Mouse (Mus musculus) hindlimb bud, embryonic 11.5 days (tissue): ENCODE results near the gene Olfr543.
"Not testable (repeated sequence)": the region's sequence is repeated elsewhere in the genome, so short reads cannot be mapped to it uniquely, and the experiment has no call there.

Experiments used
- DNase-seq: peaks from one replicate; pipeline ENCODE4 v3.0.0-alpha.2; 2012; ENCODE audit warnings: low read depth, low spot score; ENCODE audit errors: extremely low spot score

Olfr543 gene

DNA sequence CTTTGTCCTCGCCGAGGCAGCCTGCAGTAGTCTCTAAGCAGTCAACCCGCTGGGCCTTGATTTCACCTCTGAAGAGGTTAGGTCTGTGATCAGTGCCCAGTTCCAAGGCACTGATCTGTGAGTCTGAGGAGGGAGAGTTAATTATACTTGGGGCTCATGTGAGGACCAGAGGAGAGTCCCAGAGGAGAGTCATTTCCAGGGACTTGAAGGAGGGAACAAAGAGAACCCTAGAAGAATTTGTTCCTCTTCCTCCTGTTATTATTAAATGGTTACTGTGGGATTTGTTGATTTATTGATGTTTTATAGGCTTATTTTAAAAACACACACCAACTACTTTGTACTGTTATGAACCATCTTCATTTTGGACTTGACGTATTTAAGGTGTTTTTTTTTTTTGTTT, at the start of gene Olfr543:
Gene Olfr543, minus strand, starts transcription at position 101 of the 400 bp plus-strand sequence.
- no peak for DNase-seq

DNA sequence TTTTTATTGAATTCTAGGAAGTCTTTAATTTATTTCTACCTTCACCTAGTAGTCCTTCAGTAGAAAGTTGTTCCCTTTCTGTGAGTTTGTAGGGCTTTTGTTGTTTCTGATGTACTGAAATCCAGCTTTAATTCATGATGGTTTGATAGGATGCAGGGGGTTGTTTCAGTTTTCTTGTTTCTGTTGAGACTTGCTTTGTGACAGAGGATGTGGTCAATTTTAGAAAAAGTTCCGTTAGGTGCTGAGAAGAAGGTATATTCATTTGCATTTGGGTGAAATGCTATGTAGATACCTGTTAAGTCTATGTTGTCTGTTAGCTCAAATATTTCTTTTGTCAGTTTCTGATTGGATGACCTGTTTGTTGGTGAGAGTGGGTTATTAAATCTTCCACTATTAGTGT, 47.6 kb upstream of the Olfr543 start:
- no peak for DNase-seq

DNA sequence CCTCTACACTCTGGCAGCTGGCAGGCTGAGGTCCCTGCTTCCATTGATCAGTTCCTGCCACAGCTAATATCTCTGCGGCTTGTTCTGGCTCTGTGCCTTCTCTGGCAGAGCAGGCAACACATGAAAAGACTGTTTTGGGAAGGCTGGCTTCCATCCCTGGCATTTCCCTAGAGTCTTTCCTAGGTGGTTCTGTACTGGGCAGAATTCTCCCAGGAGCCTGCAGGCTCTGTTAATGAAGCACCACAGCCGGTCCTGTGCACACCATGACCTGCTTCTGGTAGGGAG, 35.5 kb upstream of the Olfr543 start:
- DNase-seq, result no peak

DNA sequence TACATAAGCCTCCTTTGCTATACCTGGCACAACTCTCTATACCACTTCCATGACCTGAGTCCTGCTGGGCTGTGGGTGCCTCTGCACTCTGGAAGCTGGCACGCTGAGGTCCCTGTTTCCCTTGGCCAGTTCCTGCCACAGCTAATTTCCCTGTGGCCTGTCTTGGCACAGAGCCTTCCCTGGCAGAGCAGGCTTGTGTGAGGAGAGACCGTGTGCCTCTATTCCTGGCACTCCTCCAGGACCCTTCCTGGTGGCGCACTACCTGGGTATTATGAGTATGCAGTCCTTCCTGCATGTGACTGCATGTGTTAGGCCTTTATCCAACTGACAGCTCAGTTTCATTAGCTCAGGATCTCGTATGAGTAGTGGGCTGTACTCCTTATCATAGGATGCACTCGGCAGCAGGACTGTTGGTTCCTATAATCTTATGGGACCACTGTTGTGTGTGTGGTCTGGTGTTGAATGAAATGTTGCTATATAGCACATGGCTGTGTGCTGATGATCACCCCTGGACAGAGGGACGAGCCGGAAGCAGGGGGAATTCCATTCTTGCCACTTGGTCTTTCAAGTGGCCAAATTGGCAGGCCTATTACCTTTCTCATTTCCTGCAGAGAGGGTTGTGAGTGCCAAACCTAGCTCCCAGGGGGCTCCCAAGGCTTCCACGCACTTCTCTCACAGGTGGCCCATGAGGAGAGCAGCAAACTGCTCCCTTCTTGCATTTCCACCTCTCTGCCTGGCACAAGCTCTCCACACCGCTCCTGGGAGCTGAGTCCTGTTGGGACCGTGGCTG, 35.0 kb upstream of the Olfr543 start:
- no peak for DNase-seq

GRCm38 (mm10) chr7:102514144-102514543, 32.7 kb upstream of the Olfr543 start:
- no peak for DNase-seq

- peak; percentile 35 for DNase-seq
These were observed 31.4 kb upstream of the Olfr543 start for GRCm38 (mm10) chr7:102512814-102513435.

DNA sequence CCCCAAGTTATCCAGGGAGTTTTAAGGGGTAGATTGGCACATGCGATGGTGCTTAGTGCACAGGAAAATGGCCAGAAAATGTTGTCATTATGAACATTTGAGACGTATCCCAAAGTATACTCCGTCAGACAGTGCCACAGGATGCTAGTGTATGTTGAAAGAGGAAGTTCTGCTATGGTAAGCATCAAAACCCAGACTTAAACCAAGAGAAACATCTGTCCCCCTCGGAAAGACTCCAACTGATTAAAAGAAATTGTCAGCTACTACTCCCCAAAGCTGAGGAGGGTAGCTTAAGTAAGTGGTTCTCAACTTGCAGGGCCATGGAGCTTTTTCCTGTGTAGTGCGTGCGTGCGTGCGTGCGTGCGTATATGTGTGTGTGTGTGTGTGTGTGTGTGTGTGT, 30.4 kb upstream of the Olfr543 start:
- DNase-seq, result no peak

GRCm38 (mm10) chr7:102509726-102510125, 28.2 kb upstream of the Olfr543 start:
- no peak for DNase-seq

GRCm38 (mm10) chr7:102508666-102509065, 27.2 kb upstream of the Olfr543 start:
- DNase-seq, result no peak

DNA sequence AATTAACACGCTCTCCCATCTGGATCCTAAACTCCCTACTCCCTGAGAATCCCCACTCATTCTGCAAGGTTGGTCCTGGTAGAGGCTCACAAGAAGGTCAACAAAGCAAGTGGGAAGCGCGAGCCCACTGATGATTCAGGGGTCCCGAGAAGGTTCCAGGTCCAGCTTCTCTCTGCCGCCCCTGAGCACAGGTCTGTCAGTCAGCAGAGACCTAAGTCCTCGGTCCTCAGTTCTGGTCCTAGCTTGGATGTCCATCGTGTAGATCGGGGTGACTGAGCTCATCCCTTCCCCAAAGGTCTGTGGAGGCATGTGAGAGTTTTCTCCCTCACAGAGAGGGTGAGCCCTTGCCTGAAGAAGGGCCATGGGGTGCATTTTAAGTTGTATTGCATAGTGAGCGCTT, 26.6 kb upstream of the Olfr543 start:
- DNase-seq, result no peak

DNA sequence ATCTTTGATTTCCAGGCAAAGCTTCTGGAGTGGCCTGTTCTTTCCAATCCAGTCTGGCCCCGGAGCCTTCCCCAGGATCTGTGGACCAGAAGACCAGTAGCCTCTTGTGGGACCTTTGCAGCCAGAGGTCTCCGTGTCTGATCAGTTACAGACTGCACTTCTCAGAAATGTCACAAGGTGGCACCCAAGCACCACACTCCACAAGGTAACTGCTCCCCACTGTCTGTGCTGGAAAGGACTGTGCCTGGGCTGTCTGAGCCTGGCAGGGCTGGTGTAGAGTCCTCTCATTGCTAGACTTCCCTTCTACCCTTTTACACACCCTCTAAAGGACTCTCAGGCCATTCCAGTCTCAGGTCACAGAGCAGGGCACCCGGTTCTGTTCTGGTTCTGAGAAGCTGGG, 25.4 kb upstream of the Olfr543 start:
- peak; percentile 63 for DNase-seq

DNA sequence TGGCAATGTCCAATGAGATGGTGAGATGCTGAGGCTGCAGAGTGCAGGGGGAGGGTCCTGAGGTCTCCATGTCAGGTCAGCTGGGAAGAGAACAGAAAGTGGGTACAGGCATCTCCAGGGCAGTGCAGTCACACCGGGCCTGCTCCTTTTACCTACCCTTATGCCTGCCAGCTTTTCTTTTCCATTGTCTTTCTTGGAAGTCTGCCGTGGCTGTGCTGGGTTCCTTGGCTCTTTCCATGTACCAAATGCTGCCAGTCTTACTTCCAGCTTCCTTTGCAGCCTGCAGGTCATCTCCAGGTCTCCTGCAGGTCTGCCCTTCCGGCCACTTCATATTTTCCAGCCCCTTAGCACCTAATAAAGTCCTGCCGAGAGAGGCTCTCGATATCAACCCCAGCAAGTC, 20.5 kb upstream of the Olfr543 start:
- no peak for DNase-seq

DNA sequence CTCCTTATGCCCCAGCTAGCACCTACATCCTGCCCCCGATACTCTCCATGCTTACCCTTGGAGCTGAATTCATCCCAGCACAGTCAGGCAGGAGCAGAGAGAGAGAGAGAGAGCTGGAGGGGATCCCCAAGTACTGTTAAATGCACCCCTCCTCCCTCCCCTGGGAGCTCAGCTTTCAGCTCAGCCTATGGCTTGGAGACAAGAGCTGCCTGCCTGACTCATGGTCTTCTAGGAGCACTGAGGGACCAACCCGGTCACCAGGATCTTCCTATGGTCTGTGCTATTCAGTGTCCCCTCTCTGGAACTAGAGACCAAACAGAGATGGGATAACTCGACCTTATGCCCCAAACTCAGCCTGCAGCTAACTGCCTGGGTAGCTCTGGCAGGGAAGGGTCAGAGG, 18.0 kb upstream of the Olfr543 start, which contains the start of gene Olfr545:
Gene Olfr545, minus strand, starts transcription at position 101 of the 400 bp plus-strand sequence.
- no peak for DNase-seq

DNA sequence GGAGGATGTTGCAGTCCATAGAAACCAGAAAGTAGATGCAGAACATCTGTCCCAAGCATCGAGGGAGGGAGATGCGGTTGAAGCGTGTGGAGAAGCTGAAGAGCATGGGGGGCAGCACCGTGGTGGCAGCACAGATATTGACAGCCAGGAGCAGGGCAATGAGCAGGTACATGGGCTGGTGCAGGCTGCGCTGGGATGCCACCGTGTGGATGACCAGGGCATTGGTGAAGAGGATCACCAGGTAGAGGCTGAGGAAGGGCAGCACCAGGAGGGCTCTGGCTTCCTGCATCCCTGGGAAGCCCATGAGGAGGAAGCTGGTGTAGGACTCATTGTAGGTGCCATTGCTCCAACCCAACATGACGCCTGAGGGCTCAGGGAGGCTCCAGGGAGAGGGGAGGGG, 12.9 kb upstream of the Olfr543 start:
- DNase-seq, result not testable (repeated sequence)

DNA sequence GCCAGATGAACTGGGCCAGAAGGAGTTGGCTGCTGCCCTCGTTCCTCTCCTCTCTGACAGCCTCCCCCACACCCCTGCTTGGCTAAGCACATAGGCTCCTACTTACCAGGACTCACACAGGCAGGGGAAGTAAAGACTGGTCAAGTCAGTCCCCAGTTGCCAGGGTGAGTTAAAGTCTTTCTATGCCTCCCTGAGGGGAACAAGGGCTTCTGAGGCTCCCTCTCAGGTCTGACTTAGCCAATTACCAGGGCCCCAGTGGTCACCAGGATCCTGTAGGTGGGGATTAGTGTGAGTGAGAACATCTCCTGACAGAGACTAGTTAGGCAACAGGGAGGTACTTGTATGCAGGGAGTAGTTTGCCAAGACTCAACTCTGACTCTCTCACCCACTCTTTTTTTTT, 6.7 kb upstream of the Olfr543 start, which contains the start of gene Olfr544:
Gene Olfr544, minus strand, starts transcription at position 153 of the 400 bp plus-strand sequence.
- no peak for DNase-seq

DNA sequence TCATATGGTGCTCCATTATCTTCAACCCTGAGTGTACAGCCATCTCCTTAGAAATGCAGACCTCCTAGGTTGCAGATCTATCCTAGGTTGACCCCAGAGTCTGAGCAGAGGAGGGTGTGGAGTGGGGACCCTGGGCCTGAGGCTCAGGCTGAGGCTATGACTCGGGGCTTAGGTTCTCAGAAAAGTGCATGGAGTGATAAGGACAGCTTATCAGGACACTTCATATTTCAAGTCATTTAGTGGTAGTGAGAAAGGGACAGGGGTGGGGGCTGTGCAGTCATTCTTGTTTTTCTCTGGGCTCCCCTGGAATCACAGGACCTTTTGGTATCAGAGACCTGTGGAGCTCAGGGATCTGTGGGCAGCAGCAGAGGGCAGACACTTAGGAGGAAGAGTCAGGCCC, 4.6 kb upstream of the Olfr543 start:
- no peak for DNase-seq

DNA sequence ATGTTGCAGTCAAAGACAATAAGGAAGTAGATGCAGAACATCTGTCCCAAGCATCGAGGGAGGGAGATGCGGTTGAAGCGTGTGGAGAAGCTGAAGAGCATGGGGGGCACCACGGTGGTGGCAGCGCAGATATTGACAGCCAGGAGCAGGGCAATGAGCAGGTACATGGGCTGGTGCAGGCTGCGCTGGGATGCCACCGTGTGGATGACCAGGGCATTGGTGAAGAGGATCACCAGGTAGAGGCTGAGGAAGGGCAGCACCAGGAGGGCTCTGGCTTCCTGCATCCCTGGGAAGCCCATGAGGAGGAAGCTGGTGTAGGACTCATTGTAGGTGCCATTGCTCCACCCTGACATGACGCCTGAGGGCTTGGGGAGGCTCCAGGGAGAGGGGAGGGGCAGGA, 3.3 kb upstream of the Olfr543 start:
- not testable (repeated sequence) for DNase-seq

- DNase-seq, result no peak
These were observed 2.2 kb upstream of the Olfr543 start for GRCm38 (mm10) chr7:102483665-102484064.

GRCm38 (mm10) chr7:102480821-102481220, 658 bp downstream of the Olfr543 start:
- DNase-seq, result no peak

GRCm38 (mm10) chr7:102479368-102480078, 2.0 kb downstream of the Olfr543 start:
- DNase-seq, result no peak

GRCm38 (mm10) chr7:102478926-102479325, 2.6 kb downstream of the Olfr543 start:
- no peak for DNase-seq

GRCm38 (mm10) chr7:102478425-102478824, 3.1 kb downstream of the Olfr543 start:
- no peak for DNase-seq
